Mouse (Mus musculus) ES-E14 (cell line): ENCODE results near the gene Chchd6. TPM values are rescaled to one million over a fixed set of nuclear protein-coding genes. Genes with fewer than 3 reads are reported as not detected.

Experiments used
- DNase-seq: peaks from one replicate; pipeline ENCODE4 v3.0.0-alpha.2; 2013; ENCODE audit warnings: low read depth, low spot score
- H3K27ac ChIP-seq: 2 replicates; pipeline ENCODE4 v1.5.1; 2012; ENCODE audit warnings: low read depth, mild to moderate bottlenecking, low read length, moderate library complexity, mixed read lengths; ENCODE audit not compliant: poor library complexity, insufficient read depth, severe bottlenecking
- H3K36me3 ChIP-seq: 2 replicates; pipeline ENCODE4 v1.6.1; 2012; ENCODE audit warnings: mild to moderate bottlenecking, low read length, moderate library complexity, mixed read lengths; ENCODE audit not compliant: control insufficient read depth, poor library complexity, insufficient read depth, severe bottlenecking
- H3K4me1 ChIP-seq, 2 experiments: fragments of 150-350 bp in 1 of 2; sonication (generic) in 1 of 2; 2 replicates each; pipeline ENCODE4 v1.6.1; 2012; ENCODE audit warnings: low read length in 2 of 2, mild to moderate bottlenecking in 1 of 2, mixed read lengths in 1 of 2; ENCODE audit not compliant: control insufficient read depth in 2 of 2, insufficient read depth in 2 of 2, poor library complexity in 1 of 2
- H3K4me3 ChIP-seq, 2 experiments: fragments of 150-350 bp in 1 of 2; sonication (generic) in 1 of 2; 2 replicates each; pipeline ENCODE4 v1.5.1; 2012; ENCODE audit warnings: low read length in 2 of 2, low read depth in 1 of 2, mild to moderate bottlenecking in 1 of 2, mixed read lengths in 1 of 2; ENCODE audit not compliant: insufficient read depth in 1 of 2, poor library complexity in 1 of 2, severe bottlenecking in 1 of 2
- H3K9ac ChIP-seq: 2 replicates; pipeline ENCODE4 v1.6.1; 2012; ENCODE audit warnings: low read depth, mild to moderate bottlenecking, low read length, mixed read lengths; ENCODE audit not compliant: poor library complexity, insufficient read depth, severe bottlenecking
- H3K9me3 ChIP-seq: fragments of 150-350 bp; sonication (generic); 2 replicates; pipeline ENCODE4 v1.6.1; 2012; ENCODE audit warnings: low read depth, mild to moderate bottlenecking, low read length; ENCODE audit not compliant: control insufficient read depth, insufficient read depth
- CHD2 ChIP-seq: IDR thresholded peaks from 2 replicates; pipeline ENCODE4 v1.6.1; 2014; ENCODE audit warnings: mild to moderate bottlenecking, low read depth, low read length, inconsistent platforms
- HCFC1 ChIP-seq: IDR thresholded peaks from 2 replicates; pipeline ENCODE4 v1.6.1; 2012; ENCODE audit warnings: low read length, inconsistent platforms, borderline replicate concordance; ENCODE audit not compliant: insufficient read depth
- MAFK ChIP-seq: IDR thresholded peaks from 2 replicates; pipeline ENCODE4 v1.6.1; 2014; ENCODE audit warnings: mild to moderate bottlenecking, low read depth, low read length, inconsistent platforms; ENCODE audit not compliant: insufficient read depth
- ZC3H11A ChIP-seq: IDR thresholded peaks from 2 replicates; pipeline ENCODE4 v1.6.1; 2012; ENCODE audit warnings: low read depth, mild to moderate bottlenecking, inconsistent platforms, low read length, borderline replicate concordance
- ZNF384 ChIP-seq: IDR thresholded peaks from 2 replicates; pipeline ENCODE4 v1.6.1; 2012; ENCODE audit warnings: low read depth, low read length, inconsistent platforms
- in situ Hi-C, 2 experiments: fragments of 600-800 bp; cut with MboI; formaldehyde crosslinking; loops; one replicate each; pipeline ENCODE4 v1.15.1; 2025; ENCODE audit warnings: low sequenced_read_pairs in 2 of 2, inconsistent platforms in 1 of 2; ENCODE audit not compliant: unreplicated experiment in 2 of 2
- total RNA-seq: library from RNA; depleted of rRNA; stranded (reverse); fragments of 300-350 nt; gene quantifications from 2 replicates; pipeline ENCODE4 v1.2.3, GENCODE M21; 2012; rRNA removed

The Chchd6 gene
- total RNA-seq, 1 experiment: 28.0 TPM

DNA sequence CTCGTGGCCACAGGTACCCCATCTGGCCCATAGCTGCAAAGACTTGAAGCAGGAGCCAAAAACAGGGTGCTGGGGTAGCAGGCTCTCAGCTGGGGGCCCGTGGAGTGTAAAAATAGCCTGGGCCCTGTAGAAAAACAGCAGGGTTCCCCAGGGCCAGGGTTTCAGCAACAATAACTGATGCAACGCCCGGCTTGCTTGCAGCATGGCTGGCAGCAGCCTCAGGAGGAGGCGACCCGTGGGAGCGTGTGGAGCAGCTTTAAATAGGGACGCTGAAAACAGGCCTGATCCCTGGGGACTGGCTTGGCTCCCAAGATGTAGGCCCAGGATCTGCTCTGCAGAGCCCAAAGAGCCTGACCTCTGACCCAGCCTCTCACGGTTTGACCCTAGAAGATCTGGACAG lies 257.9 kb downstream of the Chchd6 start:
- Histone ChIP-seq H3K4me3 (no peak overlapping the region), H3K4me1 (no peaks in the 10 kb centered on the region), H3K36me3 (peaks cover 88% of the 10 kb centered on the region), H3K9me3 (no peaks in the 10 kb centered on the region), H3K27ac (no peak overlapping the region), H3K9ac (no peak overlapping the region)
- in situ Hi-C loops: no loop called here
- no peak for TF ChIP-seq ZC3H11A
- TF ChIP-seq CHD2: no peak
- no peak for TF ChIP-seq ZNF384
- TF ChIP-seq HCFC1: no peak
- DNase-seq: no peak

DNA sequence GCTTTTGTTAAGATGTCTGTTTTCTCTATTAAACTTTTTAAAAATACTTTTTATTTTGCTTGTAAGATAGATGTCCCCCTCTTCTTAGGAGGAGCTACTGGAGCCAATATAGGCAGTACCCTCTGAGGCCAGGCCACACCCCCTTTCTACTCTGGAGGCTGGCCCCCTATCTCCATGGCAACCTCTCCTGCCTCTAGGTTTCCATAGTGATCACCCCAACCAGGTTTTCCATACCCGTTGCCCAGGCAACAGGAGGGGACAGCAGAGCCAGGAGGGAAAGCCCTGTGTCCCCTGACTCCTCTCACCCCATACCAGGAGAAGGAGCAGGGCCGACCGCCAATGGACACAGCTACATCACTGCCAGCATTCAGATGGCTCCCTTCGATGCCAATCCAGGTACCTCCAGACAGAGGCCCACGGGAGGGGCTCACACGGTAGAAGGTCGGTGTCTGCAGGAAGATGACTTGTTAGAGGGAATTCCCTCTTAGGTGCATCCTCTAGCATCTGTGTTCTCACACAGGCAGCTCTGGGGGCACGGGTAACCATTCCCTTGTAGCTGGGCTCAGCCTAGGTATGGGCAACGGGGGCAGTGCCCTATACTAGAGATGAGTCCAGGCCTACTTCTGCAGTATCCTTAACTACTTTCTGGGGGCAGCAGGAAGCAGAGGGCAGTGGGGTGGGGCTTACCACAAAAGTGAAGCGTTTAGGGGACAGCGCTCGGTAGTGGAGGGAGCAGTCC lies 261.3 kb downstream of the Chchd6 start:
- TF ChIP-seq MAFK (no peak), ZC3H11A (no peak), ZNF384 (no peak), CHD2 (no peak), HCFC1 (no peak)
- Histone ChIP-seq H3K4me1 (no peaks in the 10 kb centered on the region), H3K9me3 (no peaks in the 10 kb centered on the region), H3K9ac (no peak overlapping the region), H3K27ac (no peak overlapping the region), H3K36me3 (peaks cover 91% of the 10 kb centered on the region), H3K4me3 (no peak overlapping the region)
- no peak for DNase-seq
- in situ Hi-C loops: no loop called here

Other genes with a start within 250 kb of the Chchd6 start
- 94.0 and 127 TPM in 2 replicates for gene Plxna1, start 233.0 kb downstream of the Chchd6 start, total RNA-seq
- 4.9 and 5.1 TPM in 2 replicates for gene Txnrd3, start 48.3 kb upstream of the Chchd6 start, total RNA-seq
- gene Vmn1r40, start 111.9 kb upstream of the Chchd6 start, total RNA-seq: not detected in 2 replicates
- not detected in 2 replicates for gene Vmn1r41, start 145.1 kb upstream of the Chchd6 start, total RNA-seq